Mouse (Mus musculus) embryonic facial prominence, embryonic 15.5 days (tissue): ENCODE data around the gene Tmem53. TPM values are rescaled to one million over a fixed set of nuclear protein-coding genes. Genes with fewer than 3 reads are reported as not detected.
A peak's percentile ranks its signal among the peaks of the same experiment; 100 is the strongest.

Experiments used
- ATAC-seq: fragments of 200-750 bp; cut with Nextera tagmentation; 2 replicates; pipeline ENCODE4 v1.8.0; 2017; ENCODE audit warnings: low read depth, moderate TSS enrichment; ENCODE audit not compliant: insufficient number of reproducible peaks, low FRiP score, low TSS enrichment
- H3K27ac ChIP-seq: fragments of 300-500 bp; sonication (generic); replicated peaks from 2 replicates; pipeline ENCODE4 v1.5.1; 2015; ENCODE audit warnings: mild to moderate bottlenecking, inconsistent platforms
- H3K27me3 ChIP-seq: fragments of 300-500 bp; sonication (generic); 2 replicates; pipeline ENCODE4 v1.6.1; 2015; ENCODE audit warnings: inconsistent platforms
- H3K36me3 ChIP-seq: fragments of 300-500 bp; sonication (generic); 2 replicates; pipeline ENCODE4 v1.6.1; 2015; ENCODE audit warnings: mild to moderate bottlenecking, inconsistent platforms
- H3K4me1 ChIP-seq: fragments of 300-500 bp; sonication (generic); 2 replicates; pipeline ENCODE4 v1.6.1; 2015; ENCODE audit warnings: inconsistent platforms
- H3K4me2 ChIP-seq: fragments of 300-500 bp; sonication (generic); replicated peaks from 2 replicates; pipeline ENCODE4 v1.6.1; 2015; ENCODE audit warnings: mild to moderate bottlenecking, inconsistent platforms
- H3K4me3 ChIP-seq: fragments of 300-500 bp; sonication (generic); replicated peaks from 2 replicates; pipeline ENCODE4 v1.5.1; 2015; ENCODE audit warnings: mild to moderate bottlenecking, inconsistent platforms
- H3K9ac ChIP-seq: fragments of 300-500 bp; sonication (generic); 2 replicates; pipeline ENCODE4 v1.6.1; 2015; ENCODE audit warnings: inconsistent platforms
- H3K9me3 ChIP-seq: fragments of 300-500 bp; sonication (generic); replicated peaks from 2 replicates; pipeline ENCODE4 v1.6.1; 2016; ENCODE audit warnings: inconsistent platforms
- WGBS: fragments of 180-500 bp; shearing (Covaris S2); methylation state at CpG from one replicate; pipeline ENCODE4 v1.1.7; 2015; 5-methylcytosine and 5-hydroxymethylcytosine counted together
- polyA plus RNA-seq: library from polyadenylated mRNA; unstranded; fragments of >200 nt; fragmentation: Nextera tagmentation; extraction: Ambion mirVana; gene quantifications from 2 replicates; pipeline ENCODE4 v1.2.1, GENCODE M21; 2015

Tmem53 gene
- polyA plus RNA-seq, 1 experiment from 2014 or later, result 24.6 TPM

DNA sequence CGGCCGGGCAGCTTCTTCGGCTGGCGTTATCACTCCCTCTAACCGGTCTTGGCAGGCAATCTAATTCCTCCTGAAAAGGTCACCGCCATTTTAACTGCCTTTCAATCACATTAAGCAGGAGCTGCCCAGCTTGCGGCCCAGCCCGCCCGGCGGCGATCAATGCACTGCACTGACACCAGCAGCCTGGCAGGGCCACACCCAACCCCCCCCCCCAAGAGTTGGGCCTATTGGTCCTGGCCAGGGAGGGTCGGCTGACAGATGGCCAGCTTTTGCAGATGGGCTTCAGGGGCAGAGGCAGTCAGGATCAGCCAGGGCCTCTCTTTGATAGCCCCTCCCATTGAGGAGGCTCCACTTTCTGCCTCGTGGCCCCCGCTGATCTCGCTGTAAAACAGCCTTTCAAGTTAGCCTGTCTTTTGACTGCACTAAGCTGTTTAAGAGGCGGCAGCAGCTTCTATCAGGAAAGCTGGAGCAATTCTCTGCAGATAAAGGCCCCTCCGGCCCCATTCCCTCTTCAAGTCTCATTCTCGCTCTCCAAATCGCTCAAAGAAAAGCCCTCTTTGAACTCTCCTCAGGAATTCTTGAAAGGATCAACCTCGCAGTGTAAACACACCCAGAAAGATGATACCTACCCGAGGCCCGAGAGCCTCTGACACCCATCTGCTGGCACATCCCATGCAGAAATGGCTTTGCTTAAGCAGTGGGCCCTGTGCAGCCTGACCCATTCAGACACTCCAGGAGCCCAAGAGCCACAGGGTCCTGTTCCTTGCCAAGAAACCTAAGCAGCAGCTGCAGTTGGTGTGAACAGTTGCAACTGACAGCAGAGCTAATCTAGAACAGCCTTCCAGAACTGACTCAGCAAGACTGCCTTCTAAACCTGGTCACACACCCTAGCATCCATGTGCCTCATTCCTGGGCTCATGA is 31.8 kb downstream of the Tmem53 start:
- Histone ChIP-seq H3K27ac (peak overlapping the region; percentile 29; the same call in 1 of the 2 replicates), H3K4me3 (no peak overlapping the region), H3K36me3 (peaks cover 72% of the 10 kb centered on the region), H3K4me1 (peaks cover 52% of the 10 kb centered on the region), H3K9me3 (no peaks in the 10 kb centered on the region), H3K4me2 (no peak overlapping the region), H3K27me3 (no peaks in the 10 kb centered on the region), H3K9ac (no peak overlapping the region)
- peak; percentile 47 for ATAC-seq
- 45% methylated on average over 22 of the region's 22 CpGs for WGBS

DNA sequence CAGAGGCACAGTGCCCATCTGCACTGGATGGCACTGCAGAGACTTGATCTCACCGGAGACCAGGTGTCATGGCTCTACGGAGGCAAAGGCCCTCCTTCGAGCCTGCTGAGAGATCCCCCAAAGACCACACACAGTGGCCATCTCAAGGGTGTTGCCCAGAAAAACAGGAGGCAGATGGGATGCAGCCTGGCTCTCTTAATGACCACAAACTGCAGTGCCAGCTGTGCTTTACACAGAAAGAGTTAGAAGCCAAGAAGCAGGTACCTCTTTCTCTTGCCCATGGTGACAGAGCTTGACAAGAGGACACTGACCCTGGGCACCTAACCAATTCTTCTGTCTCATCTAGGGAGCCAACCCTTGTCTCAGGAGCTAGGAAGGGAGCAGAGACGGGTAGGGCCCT is 32.6 kb downstream of the Tmem53 start:
- H3K4me1 ChIP-seq, result peaks cover 52% of the 10 kb centered on the region
- no peak overlapping the region for H3K4me2 ChIP-seq
- peaks cover 64% of the 10 kb centered on the region for H3K36me3 ChIP-seq
- no peaks in the 10 kb centered on the region for H3K9me3 ChIP-seq
- no peak overlapping the region; the same call in 1 of the 2 replicates for H3K27ac ChIP-seq
- ATAC-seq, result no peak
- H3K9ac ChIP-seq, result no peak overlapping the region
- H3K27me3 ChIP-seq, result no peaks in the 10 kb centered on the region
- H3K4me3 ChIP-seq, result no peak overlapping the region
- 52% methylated on average over 4 of the region's 4 CpGs for WGBS

DNA sequence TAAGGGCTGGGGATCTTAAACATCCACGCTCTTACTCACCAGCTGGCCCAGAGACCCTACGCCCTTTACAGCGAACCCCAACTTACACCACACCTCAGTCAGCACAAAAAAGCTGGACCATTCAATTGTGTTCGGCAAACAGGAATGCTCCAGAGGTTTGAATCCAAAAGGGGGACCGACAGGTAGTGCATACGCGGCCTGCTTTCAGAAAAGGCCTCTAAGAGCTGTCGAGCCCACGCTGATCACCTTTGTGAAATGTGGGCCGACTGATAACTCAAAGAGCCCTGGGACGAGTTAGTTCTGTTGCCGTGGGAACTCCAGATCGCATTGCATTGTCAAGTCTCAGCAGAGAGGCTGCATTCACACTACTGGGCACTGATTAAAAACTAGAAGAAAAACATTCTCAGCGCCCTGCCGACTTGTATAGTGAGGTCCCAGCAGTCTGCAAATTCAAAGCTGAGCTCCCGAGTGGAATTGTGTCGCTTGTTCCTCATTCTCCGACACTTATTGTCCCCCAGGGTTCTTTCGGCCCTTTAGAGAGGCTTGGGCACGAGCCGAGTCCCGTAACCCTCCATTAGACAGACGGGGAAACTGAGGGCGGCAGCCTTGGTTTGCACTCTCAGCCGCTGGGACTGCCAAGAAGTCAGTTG is 36.7 kb downstream of the Tmem53 start:
- ATAC-seq, result no peak
- H3K4me3 ChIP-seq, result peak overlapping the region; percentile 77
- H3K9ac ChIP-seq, result peak overlapping the region; percentile 58
- peaks cover 49% of the 10 kb centered on the region for H3K4me1 ChIP-seq
- H3K9me3 ChIP-seq, result no peaks in the 10 kb centered on the region
- H3K27me3 ChIP-seq, result no peaks in the 10 kb centered on the region
- WGBS, result 21% methylated on average over 25 of the region's 25 CpGs
- peak overlapping the region; percentile 76 for H3K4me2 ChIP-seq
- peak overlapping the region; percentile 96 for H3K27ac ChIP-seq
- H3K36me3 ChIP-seq, result peaks cover 38% of the 10 kb centered on the region

DNA sequence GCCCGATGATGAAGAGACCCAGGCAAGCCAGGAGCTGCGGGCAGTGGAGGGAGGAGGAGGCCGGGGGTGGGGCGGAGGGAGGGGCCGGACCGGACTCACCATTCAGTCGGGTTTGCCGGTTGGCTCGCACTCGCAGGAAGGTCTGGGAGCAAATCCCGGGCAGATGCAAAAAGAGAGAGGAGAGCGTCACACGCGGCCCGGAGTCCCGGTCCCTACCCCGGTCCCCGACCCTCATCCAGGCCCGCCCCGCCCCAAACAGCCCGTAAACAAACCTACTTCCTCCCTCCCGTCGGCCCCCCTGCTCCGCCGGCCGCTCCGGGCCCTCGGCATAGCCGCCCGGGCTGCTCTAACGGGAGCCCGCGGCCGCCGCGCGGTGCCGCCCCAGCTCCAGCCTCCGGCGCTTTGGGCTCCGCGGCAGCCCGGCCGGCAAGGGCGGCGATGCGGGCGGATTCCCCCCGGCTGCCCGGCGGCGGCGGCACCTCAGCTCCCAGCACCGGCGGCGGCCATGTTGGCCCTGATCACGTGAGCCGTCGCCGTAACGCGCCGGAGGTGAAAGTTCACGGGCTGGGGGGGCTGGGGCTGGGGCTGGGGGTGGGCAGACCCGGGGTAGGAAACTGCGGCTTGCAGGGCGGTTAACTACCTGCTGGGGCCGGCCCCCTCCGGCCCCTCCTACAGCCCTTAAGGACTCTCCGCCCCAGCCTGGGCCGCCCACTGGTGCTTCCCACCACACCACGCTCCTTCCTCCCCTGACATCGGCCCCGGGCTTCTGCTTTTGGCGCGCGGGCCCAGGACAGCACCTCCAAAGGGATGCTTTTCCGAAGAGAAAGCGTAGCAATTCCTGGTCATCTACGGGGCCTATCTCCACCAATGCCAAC is 37.4 kb downstream of the Tmem53 start:
- peak; percentile 93 for ATAC-seq
- Histone ChIP-seq H3K27ac (peak overlapping the region; percentile 96), H3K9me3 (no peaks in the 10 kb centered on the region), H3K27me3 (no peaks in the 10 kb centered on the region), H3K4me1 (peaks cover 41% of the 10 kb centered on the region), H3K36me3 (peaks cover 33% of the 10 kb centered on the region), H3K9ac (peak overlapping the region; percentile 58), H3K4me2 (peak overlapping the region; percentile 76), H3K4me3 (peak overlapping the region; percentile 77)
- under 1% methylated on average over 65 of the region's 80 CpGs for WGBS

DNA sequence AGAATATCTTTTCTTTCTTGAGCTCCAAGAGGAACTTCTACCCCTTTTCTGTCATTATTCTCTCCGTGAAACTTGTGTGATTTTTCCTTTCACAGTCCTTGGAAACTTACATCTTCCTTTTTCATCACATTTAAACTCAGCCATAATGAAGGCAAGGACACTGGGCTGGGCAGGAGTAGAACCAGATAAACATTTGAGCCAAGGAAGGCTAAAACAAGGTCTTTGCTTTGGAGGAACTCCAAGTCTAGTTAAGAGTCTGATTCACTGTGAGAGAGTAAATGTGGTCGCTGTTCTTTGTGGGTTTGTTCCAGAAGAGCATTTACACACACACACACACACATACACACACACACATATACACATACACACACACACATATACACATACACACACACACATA is 39.9 kb downstream of the Tmem53 start:
- Histone ChIP-seq H3K27ac (no peak overlapping the region), H3K4me3 (no peak overlapping the region), H3K36me3 (peaks cover 8% of the 10 kb centered on the region; the same call in 1 of the 2 replicates), H3K27me3 (0 out of 2 replicates have a peak, but pooled peaks cover 4% of the 10 kb centered on the region), H3K9me3 (no peaks in the 10 kb centered on the region), H3K9ac (no peak overlapping the region), H3K4me1 (peaks cover 23% of the 10 kb centered on the region), H3K4me2 (no peak overlapping the region)
- no peak for ATAC-seq
- 77% methylated on average over 2 of the region's 2 CpGs for WGBS

DNA sequence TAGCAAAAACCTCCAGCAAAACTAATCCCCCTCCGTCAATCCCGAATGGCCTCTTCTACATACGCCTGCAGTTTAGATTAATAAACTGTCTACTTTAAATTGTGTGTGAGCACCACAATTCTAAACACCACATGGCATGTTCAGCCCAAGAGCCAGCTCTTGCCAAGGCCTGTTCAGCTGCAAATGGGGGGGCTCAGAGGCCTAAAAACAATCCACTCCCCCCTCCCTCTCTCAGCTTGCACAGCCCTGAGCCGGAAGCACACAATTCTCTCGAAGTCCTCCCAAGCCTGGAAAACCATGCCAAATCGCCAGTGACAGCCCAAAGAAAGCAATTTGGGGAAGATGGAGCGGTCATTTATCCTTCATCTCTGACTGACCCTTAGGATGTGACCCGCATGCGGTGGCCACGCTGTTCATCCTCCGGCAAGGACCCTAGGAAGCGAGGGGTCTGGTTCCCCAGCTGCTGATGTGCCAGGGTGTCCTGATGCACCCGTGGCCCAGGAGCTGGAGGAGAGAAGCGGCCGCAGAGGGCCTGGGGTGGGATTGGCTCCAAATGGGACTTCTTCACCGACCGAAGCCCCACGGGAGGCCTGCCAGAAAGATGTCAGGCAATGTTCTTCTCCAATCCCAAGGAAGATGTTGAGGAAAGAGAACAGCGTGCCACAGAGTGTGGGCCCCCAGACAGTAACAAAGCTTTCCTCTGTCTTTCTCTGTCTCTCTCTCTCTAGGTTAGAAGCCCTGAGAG is 45.3 kb downstream of the Tmem53 start:
- no peaks in the 10 kb centered on the region for H3K4me1 ChIP-seq
- no peak overlapping the region for H3K9ac ChIP-seq
- no peaks in the 10 kb centered on the region for H3K36me3 ChIP-seq
- H3K27ac ChIP-seq, result no peak overlapping the region
- H3K9me3 ChIP-seq, result no peaks in the 10 kb centered on the region
- 73% methylated on average over 19 of the region's 19 CpGs for WGBS
- no peak overlapping the region for H3K4me3 ChIP-seq
- no peak for ATAC-seq
- peaks cover 33% of the 10 kb centered on the region for H3K27me3 ChIP-seq
- H3K4me2 ChIP-seq, result no peak overlapping the region

DNA sequence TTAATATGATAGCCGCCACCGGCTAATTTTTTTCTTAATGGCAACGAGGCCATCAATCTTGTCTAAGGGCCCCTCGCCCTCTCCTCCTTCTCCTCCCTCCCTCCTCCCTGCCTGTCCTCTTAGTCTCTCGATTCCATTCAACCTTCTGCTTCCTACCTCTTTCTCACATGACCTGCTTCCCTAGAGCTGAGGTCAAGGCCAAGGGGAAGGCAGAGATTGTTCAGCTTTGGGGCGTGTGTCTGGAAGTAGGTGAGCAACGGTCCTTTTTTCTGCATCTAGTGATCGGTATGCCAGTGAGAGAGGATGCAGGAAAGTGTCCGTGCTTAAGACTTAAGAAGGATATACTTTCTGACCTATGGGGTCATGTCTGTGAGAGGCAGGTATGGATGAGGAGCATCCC is 46.1 kb downstream of the Tmem53 start:
- 81% methylated on average over 9 of the region's 9 CpGs for WGBS
- H3K4me3 ChIP-seq, result no peak overlapping the region
- ATAC-seq, result no peak
- no peaks in the 10 kb centered on the region for H3K4me1 ChIP-seq
- peaks cover 39% of the 10 kb centered on the region for H3K27me3 ChIP-seq
- H3K9ac ChIP-seq, result no peak overlapping the region
- H3K36me3 ChIP-seq, result no peaks in the 10 kb centered on the region
- H3K4me2 ChIP-seq, result no peak overlapping the region
- H3K9me3 ChIP-seq, result no peaks in the 10 kb centered on the region
- no peak overlapping the region for H3K27ac ChIP-seq

DNA sequence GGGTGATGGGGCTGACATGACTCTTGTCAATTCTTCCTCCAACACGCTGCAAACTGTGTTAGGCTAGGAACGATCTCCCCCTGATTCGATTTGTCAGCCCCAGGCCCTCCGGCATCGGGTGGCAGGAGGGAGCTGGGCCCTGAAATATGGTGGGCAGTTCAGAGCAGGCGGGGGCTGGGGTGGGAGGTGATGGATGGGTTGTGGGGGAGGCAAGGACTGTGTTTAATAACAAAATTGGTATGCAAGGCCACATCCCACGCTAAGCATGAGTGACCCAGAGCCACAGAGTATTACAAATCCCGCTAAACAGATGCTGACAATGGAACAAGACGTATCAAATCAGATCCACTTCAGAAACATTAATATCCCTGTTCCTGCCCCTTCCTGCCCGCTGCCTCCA is 48.2 kb downstream of the Tmem53 start:
- no peak for ATAC-seq
- peaks cover 60% of the 10 kb centered on the region for H3K27me3 ChIP-seq

DNA sequence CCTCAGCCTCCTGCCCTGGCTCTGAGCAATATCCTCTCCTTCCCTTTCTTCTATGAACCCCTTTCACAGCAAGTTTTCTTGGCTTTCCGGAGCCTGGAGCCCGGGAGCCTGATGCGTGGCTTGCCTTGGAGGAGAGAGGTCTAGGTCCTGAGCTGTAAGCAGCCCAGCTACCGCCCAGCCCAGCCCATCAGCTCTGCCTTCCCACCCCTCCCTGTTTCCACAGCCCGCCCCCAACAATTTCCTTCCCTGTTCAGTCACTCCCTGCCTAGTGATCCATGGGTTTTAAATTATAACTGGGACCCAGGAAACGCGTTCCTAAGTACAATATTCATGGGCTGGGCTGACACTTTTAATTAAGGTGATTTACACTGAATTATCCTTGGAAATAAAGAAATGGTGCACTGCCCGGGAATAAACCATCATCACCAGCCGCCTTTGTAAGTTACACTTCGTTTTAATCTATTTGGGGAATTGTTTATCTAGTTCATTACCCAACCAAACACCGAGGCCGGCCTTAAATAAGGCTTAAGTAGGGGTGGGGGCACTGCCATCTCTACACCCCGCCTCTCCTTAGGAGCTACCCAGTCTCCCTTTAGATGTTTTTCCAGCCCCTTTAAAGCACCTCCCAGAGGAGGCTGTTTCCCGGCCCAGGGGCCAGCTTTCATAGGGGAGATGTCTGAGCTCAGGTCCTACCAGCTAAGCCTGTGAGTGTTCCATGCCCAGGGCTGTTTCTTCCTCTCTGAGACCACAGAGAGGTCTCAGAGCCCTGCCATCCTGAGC is 50.5 kb downstream of the Tmem53 start:
- Histone ChIP-seq H3K27me3 (peaks cover 72% of the 10 kb centered on the region), H3K9me3 (no peaks in the 10 kb centered on the region), H3K4me2 (no peak overlapping the region), H3K27ac (no peak overlapping the region), H3K36me3 (no peaks in the 10 kb centered on the region), H3K4me1 (peaks cover 15% of the 10 kb centered on the region), H3K4me3 (no peak overlapping the region), H3K9ac (no peak overlapping the region)
- no peak for ATAC-seq
- WGBS, result 37% methylated on average over 14 of the region's 14 CpGs

More for the DNA sequence above, 48.2 kb downstream of the Tmem53 start:
- H3K4me1 ChIP-seq, result peaks cover 15% of the 10 kb centered on the region
- H3K9ac ChIP-seq, result no peak overlapping the region
- H3K27ac ChIP-seq, result no peak overlapping the region
- H3K36me3 ChIP-seq, result no peaks in the 10 kb centered on the region
- 70% methylated on average over 10 of the region's 10 CpGs for WGBS
- no peak overlapping the region for H3K4me3 ChIP-seq
- H3K4me2 ChIP-seq, result no peak overlapping the region
- no peaks in the 10 kb centered on the region for H3K9me3 ChIP-seq
